Mouse (Mus musculus) megakaryocyte, embryonic 14.5 days (primary cell): Measurements from ENCODE around the gene Pigx. TPM values are rescaled to one million over a fixed set of nuclear protein-coding genes. Genes with fewer than 3 reads are reported as not detected.

Experiments
- H3K27me3 ChIP-seq: replicated peaks from 2 replicates; pipeline ENCODE3; 2012; ENCODE audit warnings: inconsistent platforms
- H3K36me3 ChIP-seq: replicated peaks from 2 replicates; pipeline ENCODE3; 2012; ENCODE audit warnings: low read length, inconsistent platforms, mixed read lengths
- H3K4me1 ChIP-seq: 2 replicates; pipeline ENCODE4 v1.6.1; 2012; ENCODE audit warnings: inconsistent platforms
- H3K4me3 ChIP-seq: replicated peaks from 2 replicates; pipeline ENCODE3; 2012; ENCODE audit warnings: moderate library complexity, mild to moderate bottlenecking, inconsistent platforms
- H3K9me3 ChIP-seq: 2 replicates; pipeline ENCODE4 v1.6.1; 2012; ENCODE audit warnings: inconsistent platforms
- FLI1 ChIP-seq: IDR thresholded peaks from 2 replicates; pipeline ENCODE4 v1.6.1; 2012; ENCODE audit warnings: low read length, inconsistent platforms, mixed read lengths
- GATA1 ChIP-seq: IDR thresholded peaks from 3 replicates; pipeline ENCODE4 v1.6.1; 2012; ENCODE audit warnings: mixed read lengths, low read length, inconsistent platforms, borderline replicate concordance
- polyA plus RNA-seq: library from polyadenylated mRNA; stranded (reverse); fragments of >175 nt; gene quantifications from 2 replicates; pipeline ENCODE4 v1.2.3, GENCODE M21; 2012; ENCODE audit warnings: low replicate concordance; ENCODE audit not compliant: insufficient read depth

Gene Pigx
- polyA plus RNA-seq, 1 experiment: 30.0 TPM

DNA sequence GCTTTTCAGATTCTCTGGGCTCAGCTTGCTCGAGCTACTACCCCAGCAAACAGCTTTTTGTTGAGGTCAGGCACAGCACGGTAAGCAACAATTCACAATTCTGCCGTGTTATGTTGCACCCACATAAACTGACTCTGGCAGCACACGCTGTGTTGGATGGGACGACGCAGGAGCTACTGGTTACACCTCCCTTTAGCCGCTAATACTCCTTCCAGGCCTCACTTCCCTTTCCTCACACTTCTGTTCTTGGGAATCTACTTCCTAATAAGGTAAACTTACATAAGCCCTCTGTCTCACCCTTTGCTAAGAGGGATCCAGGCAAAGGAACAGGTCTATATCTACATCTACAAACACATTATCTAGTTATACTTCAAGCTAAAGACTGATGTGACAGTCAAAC, 35.6 kb downstream of the Pigx start:
- H3K4me3 ChIP-seq: peak overlapping the region; percentile 64
- peaks cover 16% of the 10 kb centered on the region for H3K36me3 ChIP-seq
- H3K27me3 ChIP-seq: no peaks in the 10 kb centered on the region
- H3K4me1 ChIP-seq: peaks cover 91% of the 10 kb centered on the region
- TF ChIP-seq FLI1 (no peak), GATA1 (no peak)
- no peaks in the 10 kb centered on the region for H3K9me3 ChIP-seq

DNA sequence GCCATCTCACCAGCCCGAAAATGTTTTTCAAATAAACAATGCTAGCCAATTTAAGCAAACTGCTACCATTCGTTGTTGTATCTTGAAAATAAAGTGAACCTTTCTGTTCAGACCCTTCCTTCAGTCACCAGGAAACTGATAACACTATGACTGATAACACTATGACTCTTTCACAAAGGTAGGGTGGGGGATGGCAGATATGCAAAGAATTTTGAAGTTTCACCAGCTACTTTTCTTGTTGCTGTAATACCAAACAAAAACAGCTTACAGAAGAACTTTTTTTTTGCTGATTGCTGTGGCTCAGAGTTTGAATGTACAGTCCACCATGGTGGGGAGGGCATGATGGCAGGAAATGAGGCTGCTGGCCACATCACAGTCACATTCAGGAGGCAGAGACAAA, 37.3 kb downstream of the Pigx start:
- Histone ChIP-seq H3K4me3 (peak overlapping the region; percentile 56), H3K9me3 (no peaks in the 10 kb centered on the region), H3K4me1 (peaks cover 90% of the 10 kb centered on the region), H3K36me3 (peaks cover 14% of the 10 kb centered on the region), H3K27me3 (no peaks in the 10 kb centered on the region)
- no peak for TF ChIP-seq GATA1
- TF ChIP-seq FLI1: no peak

DNA sequence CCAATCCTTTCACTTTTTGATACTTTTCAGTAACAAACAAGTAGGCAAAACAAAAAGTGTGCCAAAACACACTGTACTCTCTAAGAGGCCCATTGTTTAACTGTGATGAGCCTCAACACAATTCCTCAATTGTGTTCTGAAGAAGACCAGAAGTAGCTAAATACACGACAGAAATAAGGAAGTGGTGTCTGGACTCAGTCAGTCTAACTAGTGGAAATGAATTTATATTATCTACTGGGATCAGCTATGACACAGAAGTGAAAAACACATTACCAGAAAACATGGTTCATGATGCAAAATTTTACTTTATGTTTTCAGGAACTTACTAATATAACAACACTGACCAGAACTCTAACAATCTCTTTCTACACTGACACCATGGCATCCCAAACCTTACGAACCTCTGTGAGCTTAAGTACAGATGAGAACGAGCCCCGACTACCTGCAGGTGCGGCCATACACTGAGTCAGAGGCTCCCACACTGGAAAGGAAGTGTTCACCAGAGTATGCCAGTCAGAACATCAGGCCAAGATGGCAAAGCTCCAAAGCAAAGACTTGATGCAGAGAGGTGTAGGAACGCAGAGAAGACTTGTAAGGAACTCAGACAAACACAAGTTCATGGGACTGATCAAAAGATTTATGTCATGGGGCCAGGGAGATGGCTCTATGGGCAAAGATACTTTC, 39.6 kb downstream of the Pigx start:
- H3K4me1 ChIP-seq: peaks cover 83% of the 10 kb centered on the region
- H3K27me3 ChIP-seq: no peaks in the 10 kb centered on the region
- H3K4me3 ChIP-seq: peak overlapping the region; percentile 30
- peaks cover 2% of the 10 kb centered on the region for H3K36me3 ChIP-seq
- TF ChIP-seq GATA1: no peak
- no peak for TF ChIP-seq FLI1
- H3K9me3 ChIP-seq: no peaks in the 10 kb centered on the region

DNA sequence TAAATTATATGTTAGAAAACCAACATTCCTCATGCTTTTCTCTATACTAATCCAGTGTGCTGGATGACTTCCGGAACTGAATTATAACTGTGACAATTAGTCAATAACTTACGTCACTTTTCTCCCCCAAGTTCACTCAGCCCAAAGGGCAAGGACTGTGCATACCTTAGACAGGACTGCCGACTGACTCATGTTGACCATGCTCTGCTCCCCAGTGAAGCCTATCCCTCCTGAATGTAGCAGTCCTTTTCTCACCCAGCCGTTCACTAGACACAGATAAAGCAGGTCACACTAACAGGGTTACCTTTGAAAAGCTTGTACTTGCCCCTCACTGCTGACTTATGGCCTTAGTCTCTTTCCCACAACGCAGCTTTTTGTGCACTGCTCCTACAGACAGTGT, 40.7 kb downstream of the Pigx start:
- H3K4me3 ChIP-seq: no peak overlapping the region
- peaks cover 2% of the 10 kb centered on the region for H3K36me3 ChIP-seq
- no peaks in the 10 kb centered on the region for H3K9me3 ChIP-seq
- no peaks in the 10 kb centered on the region for H3K27me3 ChIP-seq
- no peak for TF ChIP-seq FLI1
- no peak for TF ChIP-seq GATA1
- peaks cover 75% of the 10 kb centered on the region for H3K4me1 ChIP-seq

DNA sequence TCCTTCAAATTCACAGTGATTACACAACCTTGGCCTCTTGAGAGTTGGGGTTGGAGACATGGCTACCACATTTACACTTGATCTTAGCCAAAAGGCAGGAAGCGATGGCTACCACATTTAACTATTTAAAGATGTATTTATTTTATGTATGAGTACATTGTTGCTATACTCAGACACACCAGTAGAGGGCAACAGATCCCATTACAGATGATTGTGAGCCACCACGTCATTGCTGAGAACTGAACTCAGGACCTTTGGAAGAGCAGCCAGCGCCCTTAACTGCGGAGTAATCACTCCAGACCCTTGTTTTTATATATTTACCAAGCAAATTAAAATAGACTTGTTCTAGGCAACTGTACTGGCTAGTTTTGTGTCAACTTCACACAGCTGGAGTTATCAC, 57.2 kb downstream of the Pigx start:
- Histone ChIP-seq H3K9me3 (no peaks in the 10 kb centered on the region), H3K27me3 (no peaks in the 10 kb centered on the region), H3K4me3 (no peak overlapping the region), H3K36me3 (peaks cover 93% of the 10 kb centered on the region), H3K4me1 (no peaks in the 10 kb centered on the region)
- TF ChIP-seq GATA1: no peak
- no peak for TF ChIP-seq FLI1

Other genes starting within 250 kb of the Pigx start
- gene Meltf, start 220.9 kb downstream of the Pigx start, polyA plus RNA-seq: not detected in 2 replicates
- gene Pigz, start 165.9 kb downstream of the Pigx start, polyA plus RNA-seq: 0.30 TPM in 1 of 2 replicates, not detected in the other
- 126 and 272 TPM in 2 replicates for gene 0610012G03Rik, start 151.2 kb downstream of the Pigx start, polyA plus RNA-seq
- 12.9 and 80.8 TPM in 2 replicates for gene Ncbp2, start 151.2 kb downstream of the Pigx start, polyA plus RNA-seq
- 1.5 and 1.9 TPM in 2 replicates for gene Senp5, start 96.5 kb downstream of the Pigx start, polyA plus RNA-seq
- 16.0 and 24.5 TPM in 2 replicates for gene Pak2, start 20.4 kb downstream of the Pigx start, polyA plus RNA-seq
- gene Cep19, start 60 bp upstream of the Pigx start, polyA plus RNA-seq: 1.6 and 2.0 TPM in 2 replicates
- 75.8 and 110 TPM in 2 replicates for gene Nrros, start 65.9 kb upstream of the Pigx start, polyA plus RNA-seq
- 1.3 TPM in 1 of 2 replicates, not detected in the other for gene Bex6, start 80.1 kb upstream of the Pigx start, polyA plus RNA-seq
- gene Fbxo45, start 147.4 kb upstream of the Pigx start, polyA plus RNA-seq: 0.95 and 2.2 TPM in 2 replicates
- 8.7 TPM in 1 of 2 replicates, not detected in the other for gene Wdr53, start 147.5 kb upstream of the Pigx start, polyA plus RNA-seq
- gene Smco1, start 171.7 kb upstream of the Pigx start, polyA plus RNA-seq: not detected in 2 replicates
- 1.4 and 3.8 TPM in 2 replicates for gene Rnf168, start 177.7 kb upstream of the Pigx start, polyA plus RNA-seq
- gene Ubxn7, start 232.5 kb upstream of the Pigx start, polyA plus RNA-seq: 0.23 TPM in 1 of 2 replicates, not detected in the other